Mouse (Mus musculus) spleen, adult 2 months (tissue): ENCODE data around the gene Meltf.

ENCODE experiments used
- CTCF ChIP-seq: fragments of 200-500 bp; IDR thresholded peaks from 2 replicates; pipeline ENCODE4 v1.5.1; 2011; ENCODE audit warnings: mild to moderate bottlenecking, inconsistent platforms; ENCODE audit not compliant: insufficient read depth, insufficient read length, insufficient replicate concordance; ENCODE audit errors: extremely low read depth
- POLR2A ChIP-seq: fragments of 200-500 bp; IDR thresholded peaks from 2 replicates; pipeline ENCODE4 v1.6.1; 2011; ENCODE audit warnings: low read depth, low read length, inconsistent platforms

GRCm38 (mm10) chr16:31910281-31910847 lies 31.8 kb downstream of the Meltf start:
- TF ChIP-seq POLR2A (no peak), CTCF (no peak)
